Mouse (Mus musculus) gastrocnemius, postnatal 4 days (tissue): ENCODE results near the gene Gm5089. TPM values are rescaled to one million over a fixed set of nuclear protein-coding genes. Genes with fewer than 3 reads are reported as not detected.

ENCODE experiments used
- DNase-seq, 2 experiments: peaks; one replicate each; pipeline ENCODE4 v3.0.0; 2021 to 2022; ENCODE audit warnings: low spot score in 2 of 2, mixed read lengths in 2 of 2
- total RNA-seq, 2 experiments: library from RNA; stranded (reverse); gene quantifications; 2 replicates each; pipeline ENCODE4 v1.2.3; 2021

Gm5089 gene
- total RNA-seq, 2 experiments from 2014 or later, result not detected

DNA sequence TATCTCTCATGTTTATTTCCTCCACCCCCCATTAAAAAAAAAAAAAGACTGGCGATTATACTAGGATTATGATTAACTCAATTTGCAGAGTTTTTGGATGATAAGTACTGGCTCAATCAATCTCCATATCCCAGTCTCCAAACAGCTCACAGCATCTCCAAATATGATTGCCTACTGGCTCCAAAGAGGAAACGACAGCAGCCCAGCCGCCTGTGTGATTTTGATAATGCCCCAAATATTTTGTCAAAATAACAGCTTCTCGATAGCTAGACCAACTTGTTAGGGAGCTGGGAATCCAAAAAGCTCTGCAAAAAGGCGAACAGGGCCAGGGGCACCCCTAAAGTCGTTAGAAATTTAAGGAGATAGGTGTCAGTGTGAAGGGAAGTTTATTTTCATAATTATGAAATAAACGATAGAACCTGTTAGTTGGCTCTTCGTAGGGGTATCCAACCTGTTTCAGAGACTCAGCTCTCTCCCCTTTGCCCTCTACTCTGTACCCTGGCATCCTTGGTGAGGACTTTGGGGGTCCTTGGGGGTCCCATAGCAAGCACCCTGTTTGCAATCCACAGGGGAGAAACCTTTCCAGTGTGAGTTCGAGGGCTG is 27.2 kb upstream of the Gm5089 start:
- no peak for DNase-seq

DNA sequence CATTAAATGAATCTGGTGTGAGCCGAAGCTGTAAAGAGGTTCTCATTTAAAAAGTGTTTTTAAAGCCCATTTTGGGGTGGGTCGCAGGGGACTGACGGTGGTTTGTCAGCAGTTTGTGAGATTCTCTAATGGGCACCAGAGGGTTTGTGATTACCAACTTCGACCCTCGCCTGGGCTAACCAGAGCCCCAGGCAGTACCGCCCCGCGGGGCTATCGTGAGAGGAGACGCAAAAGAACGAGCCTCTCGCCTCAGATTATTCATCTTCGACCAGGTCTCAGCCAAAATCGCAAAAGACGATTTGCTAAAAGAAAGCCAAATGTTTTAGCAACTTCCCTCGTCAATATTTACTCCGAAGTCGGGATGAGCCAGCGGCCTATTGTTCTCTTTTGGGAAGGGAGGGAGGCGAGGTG is 26.4 kb upstream of the Gm5089 start:
- DNase-seq, result no peak

DNA sequence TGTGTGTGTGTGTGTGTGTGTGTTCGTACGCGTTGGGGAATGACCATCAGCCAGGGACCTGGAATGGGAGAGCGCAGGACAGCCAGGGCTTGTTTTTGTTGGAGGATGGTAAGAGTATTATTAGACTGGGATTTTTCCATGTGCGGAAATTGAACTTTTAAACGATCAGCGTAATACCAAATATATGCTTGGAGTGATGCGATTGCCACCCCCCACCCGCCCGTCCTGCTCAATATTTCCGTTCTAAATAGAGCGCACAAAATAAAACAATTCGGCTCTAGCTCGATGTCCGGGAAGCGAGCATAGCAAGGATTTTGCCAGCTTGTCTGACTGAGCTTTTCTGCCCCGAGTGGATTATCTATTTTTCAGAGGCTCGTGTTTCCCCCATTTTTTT is 25.9 kb upstream of the Gm5089 start:
- no peak for DNase-seq

DNA sequence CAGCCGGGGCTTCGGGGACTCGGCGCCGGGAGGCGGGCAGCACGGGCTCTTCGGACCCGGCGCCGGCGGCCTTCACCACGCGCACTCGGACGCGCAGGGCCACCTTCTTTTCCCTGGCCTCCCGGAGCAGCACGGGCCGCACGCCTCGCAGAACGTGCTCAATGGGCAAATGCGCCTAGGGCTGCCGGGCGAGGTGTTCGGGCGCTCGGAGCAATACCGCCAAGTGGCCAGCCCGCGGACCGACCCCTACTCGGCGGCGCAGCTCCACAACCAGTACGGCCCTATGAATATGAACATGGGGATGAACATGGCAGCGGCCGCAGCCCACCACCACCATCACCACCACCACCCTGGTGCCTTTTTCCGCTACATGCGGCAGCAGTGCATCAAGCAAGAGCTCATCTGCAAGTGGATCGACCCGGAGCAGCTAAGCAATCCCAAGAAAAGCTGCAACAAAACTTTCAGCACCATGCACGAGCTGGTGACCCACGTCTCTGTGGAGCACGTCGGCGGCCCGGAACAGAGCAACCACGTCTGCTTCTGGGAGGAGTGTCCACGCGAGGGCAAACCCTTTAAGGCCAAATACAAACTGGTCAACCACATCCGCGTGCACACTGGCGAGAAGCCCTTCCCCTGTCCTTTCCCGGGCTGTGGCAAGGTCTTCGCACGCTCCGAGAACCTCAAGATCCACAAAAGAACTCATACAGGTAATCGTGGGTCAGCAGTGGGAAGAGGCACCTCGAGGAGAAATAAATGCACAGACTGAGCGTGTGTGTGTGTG is 25.3 kb upstream of the Gm5089 start:
- DNase-seq, result no peak

- peak in 1 of 2 experiments; percentile 23 for DNase-seq
These were observed 24.7 kb upstream of the Gm5089 start for GRCm38 (mm10) chr14:122475557-122476040.

- DNase-seq, result no peak
These were observed 24.1 kb upstream of the Gm5089 start, which contains the start of gene Zic2 for GRCm38 (mm10) chr14:122474891-122475556. Zic2 (plus strand) TSS chr14:122475435.

DNA sequence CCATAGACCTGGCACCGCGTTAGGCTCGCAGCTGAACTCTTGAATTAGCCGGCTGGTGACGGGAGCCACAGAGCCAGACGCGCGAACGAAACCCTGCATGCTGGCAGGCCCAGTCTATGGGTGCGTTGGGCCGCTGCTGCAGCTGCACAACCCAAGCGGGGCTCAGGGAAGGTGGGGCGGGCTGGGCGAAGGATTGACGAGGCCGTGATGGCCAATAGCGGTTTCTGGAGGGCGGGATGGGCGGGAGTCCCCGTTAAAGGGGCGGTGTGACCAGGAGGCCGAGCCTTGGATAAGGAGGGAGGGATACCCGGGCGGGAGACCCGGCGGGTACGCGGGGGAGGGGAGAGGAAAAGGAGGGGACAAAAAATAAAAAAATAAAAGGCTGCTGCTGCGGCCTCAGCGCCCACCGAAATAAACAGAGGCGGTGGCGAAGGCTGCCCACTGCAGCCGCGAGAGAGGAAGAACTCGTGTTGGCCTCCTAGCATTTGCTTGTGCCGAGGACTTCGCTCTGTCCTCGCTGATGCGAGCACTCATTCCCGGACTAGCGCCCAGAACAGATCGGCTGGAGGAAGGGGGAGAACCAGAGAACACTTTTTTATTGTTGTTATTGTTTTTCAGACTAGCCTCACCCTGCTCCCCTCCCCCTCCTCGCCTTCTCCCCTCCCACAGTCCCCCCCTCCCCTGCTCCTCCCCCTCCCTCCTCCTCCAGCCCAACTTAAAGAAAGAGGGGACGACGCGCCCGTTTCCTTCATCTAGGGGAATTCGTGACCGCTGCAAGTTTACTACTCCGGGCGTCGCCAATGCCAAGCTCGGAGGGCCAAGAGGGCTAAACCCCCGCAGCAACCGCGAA is 23.4 kb upstream of the Gm5089 start:
- DNase-seq, result no peak

- no peak for DNase-seq
These were observed 22.4 kb upstream of the Gm5089 start for GRCm38 (mm10) chr14:122473211-122473751.

DNA sequence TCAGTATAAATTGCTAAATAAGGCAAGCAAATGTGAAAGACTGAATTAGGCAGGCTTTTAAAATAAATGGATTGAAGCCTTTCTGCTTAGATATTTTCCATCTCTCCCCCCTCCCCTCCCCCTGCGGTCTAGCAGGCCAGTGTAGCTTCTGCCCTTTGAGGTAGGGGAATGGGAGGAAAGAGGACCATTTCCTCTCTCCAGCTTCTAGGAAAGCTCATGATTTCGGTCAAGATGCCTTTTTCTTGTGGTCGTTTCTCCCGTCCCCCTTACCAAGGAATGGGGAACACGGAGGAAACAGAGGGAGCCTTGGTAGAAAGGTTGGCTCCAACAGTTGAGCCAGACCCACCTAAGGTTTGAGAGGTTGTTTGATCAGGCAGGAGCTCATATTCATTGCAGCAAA is 21.7 kb upstream of the Gm5089 start:
- DNase-seq, result no peak

- no peak for DNase-seq
These were observed 21.2 kb upstream of the Gm5089 start for GRCm38 (mm10) chr14:122472161-122472560.

DNA sequence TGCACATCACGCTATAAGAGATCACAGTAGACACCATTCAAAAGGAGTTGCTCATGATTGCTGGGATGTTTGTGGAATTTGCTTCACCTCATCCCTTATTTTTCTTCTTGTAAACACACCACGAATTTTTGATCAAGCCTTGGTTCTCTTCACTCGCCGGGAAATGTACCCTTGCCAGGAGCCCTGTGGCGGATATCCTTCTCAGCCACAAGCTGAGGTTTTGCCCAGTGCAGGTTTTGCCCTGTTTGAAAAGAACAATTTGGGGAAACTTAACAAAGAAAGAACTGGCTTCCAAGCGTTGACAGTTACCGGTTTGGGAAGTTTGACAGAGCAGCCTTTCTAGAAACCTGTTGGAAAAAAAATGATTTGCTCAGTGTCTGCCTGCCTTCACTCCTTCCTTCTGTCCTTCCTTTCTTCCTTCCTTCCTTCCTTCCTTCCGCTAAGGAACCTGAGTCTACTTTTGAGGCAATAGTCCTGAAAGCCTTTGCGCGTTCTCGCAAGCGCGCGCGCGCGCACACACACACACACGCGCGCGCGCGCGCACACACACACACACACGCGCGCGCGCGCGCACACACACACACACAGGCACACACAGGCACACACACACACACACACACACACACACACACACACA is 20.7 kb upstream of the Gm5089 start:
- no peak for DNase-seq

- DNase-seq, result no peak
These were observed 18.2 kb upstream of the Gm5089 start for GRCm38 (mm10) chr14:122468971-122469755.

- no peak for DNase-seq
These were observed 17.3 kb upstream of the Gm5089 start for GRCm38 (mm10) chr14:122467926-122468841.

DNA sequence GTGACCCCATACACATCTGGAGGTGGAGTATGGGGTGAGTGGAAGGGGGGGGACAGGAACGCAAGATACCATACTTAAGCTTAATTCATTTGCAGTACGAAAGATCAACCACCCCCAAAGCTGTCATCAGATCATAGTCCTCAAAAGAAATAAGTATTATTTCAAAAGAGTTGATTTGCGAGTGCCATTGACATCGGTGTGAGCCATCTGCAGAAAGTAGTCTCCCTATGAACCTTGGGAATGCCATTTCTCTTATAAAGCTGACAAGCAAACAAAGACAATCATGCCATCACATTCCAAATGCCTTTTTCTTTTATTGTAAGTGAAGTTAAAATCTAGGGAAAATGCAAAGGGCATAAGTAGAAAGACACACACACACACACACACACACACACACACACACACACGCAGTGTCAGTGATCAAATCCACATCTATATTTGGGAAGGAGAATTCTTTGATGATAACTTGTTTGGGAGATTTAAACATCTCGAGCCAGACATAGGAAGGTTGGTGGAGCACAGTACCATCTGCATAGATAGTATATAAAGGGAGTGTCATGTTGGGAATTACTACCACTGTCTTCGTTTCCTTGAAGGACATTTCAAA is 15.9 kb upstream of the Gm5089 start:
- DNase-seq, result no peak

DNA sequence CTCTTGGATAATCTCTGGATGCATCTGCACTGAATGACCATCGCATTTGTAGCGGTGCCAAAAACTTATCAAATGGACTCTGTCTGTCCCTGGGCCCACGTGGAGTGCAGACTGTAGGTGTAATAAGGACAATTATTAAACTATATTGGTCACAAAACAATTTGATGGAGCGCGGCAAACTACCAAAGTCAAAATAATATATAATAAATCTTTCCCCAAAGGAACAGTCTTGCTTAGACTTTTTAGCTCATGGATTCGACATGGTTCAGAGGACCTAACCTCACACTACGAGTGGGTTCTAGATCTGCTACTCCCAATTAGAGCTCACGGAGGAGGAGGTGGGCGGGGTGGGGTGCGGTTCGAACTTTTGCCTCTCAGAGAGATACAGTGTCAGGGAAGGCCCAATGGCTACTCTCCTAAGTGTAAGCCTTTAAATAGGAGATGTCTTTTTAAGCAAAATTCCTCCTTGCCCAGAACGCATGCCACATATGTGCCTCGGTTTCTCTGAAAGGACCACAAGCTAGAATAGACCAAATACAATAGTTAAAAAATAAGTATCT is 15.1 kb upstream of the Gm5089 start:
- DNase-seq, result no peak

- no peak for DNase-seq
These were observed 14.1 kb upstream of the Gm5089 start, which contains the start of gene Zic5 for GRCm38 (mm10) chr14:122464763-122465741. Zic5 (minus strand) TSS chr14:122465677.
